In genomic region chr6:124375435-124375884, GRCm38 (mm10) we compare ENCODE assay signal across 8 mouse cellular contexts. TPM values are rescaled to one million over a fixed set of nuclear protein-coding genes. Genes with fewer than 3 reads are reported as not detected.
DNase-seq lines count a peak whose midpoint lies in the region; ATAC-seq and TF ChIP-seq lines count a peak whose summit lies in the region.
"Had no signal": no experiment of that assay in that cellular context is flagged by ENCODE, and none has a peak within 500 bp of the region (broad histone marks: within the 10 kb centered on the region; RNA-seq: fewer than 3 reads in every experiment).

No protein-coding gene starts in this region.

- H3K4me2 ChIP-seq in liver, embryonic 16.5 days (ENCODE audit: low read depth, low read length): peak overlapping the region; percentile 52
- H3K4me2 ChIP-seq in midbrain, embryonic 14.5 days (ENCODE audit: low read length): no peak overlapping the region
- no peak overlapping the region for H3K4me2 ChIP-seq in neural tube, embryonic 15.5 days
- H3K4me2 ChIP-seq: embryonic facial prominence, embryonic 15.5 days had no signal

- no peak for TF ChIP-seq CTCF in bone marrow, adult 2 months (IDR thresholded peaks at IDR 0.05; ENCODE audit: control insufficient read depth, insufficient read depth, low read length)

- H3K27me3 ChIP-seq in liver, embryonic 16.5 days (ENCODE audit: control insufficient read depth, insufficient read depth, low read depth, low read length): no peaks in the 10 kb centered on the region
- H3K27me3 ChIP-seq in midbrain, embryonic 14.5 days (ENCODE audit: control insufficient read depth, insufficient read depth, low read length): no peaks in the 10 kb centered on the region
- no peaks in the 10 kb centered on the region for H3K27me3 ChIP-seq in neural tube, embryonic 15.5 days (replicated peaks)
- H3K27me3 ChIP-seq: embryonic facial prominence, embryonic 15.5 days had no signal

- H3K9ac ChIP-seq in liver, embryonic 16.5 days (ENCODE audit: low read depth, low read length): peak overlapping the region; percentile 29
- no peak overlapping the region for H3K9ac ChIP-seq in midbrain, embryonic 14.5 days (replicated peaks; ENCODE audit: low read length)
- no peak overlapping the region for H3K9ac ChIP-seq in neural tube, embryonic 15.5 days (replicated peaks)
- H3K9ac ChIP-seq: embryonic facial prominence, embryonic 15.5 days had no signal

- H3K4me1 ChIP-seq in bone marrow, adult 2 months (ENCODE audit: control insufficient read depth, insufficient read depth, low read length): peaks cover 6% of the 10 kb centered on the region; the same call in 1 of the 2 replicates
- H3K4me1 ChIP-seq in liver, embryonic 16.5 days (ENCODE audit: control insufficient read depth, low read depth, low read length): peaks cover 27% of the 10 kb centered on the region
- no peaks in the 10 kb centered on the region for H3K4me1 ChIP-seq in midbrain, embryonic 14.5 days (ENCODE audit: control insufficient read depth, insufficient read depth, low read length)
- H3K4me1 ChIP-seq in neural tube, embryonic 15.5 days: no peaks in the 10 kb centered on the region
- H3K4me1 ChIP-seq: embryonic facial prominence, embryonic 15.5 days had no signal

- peak overlapping the region; percentile 73 for H3K27ac ChIP-seq in bone marrow, adult 2 months (ENCODE audit: control insufficient read depth, insufficient read depth, low read depth, low read length, poor library complexity)
- peak overlapping the region; percentile 82 for H3K27ac ChIP-seq in liver, embryonic 16.5 days (ENCODE audit: low read length)
- H3K27ac ChIP-seq in midbrain, embryonic 14.5 days (replicated peaks; ENCODE audit: low read depth, low read length): no peak overlapping the region
- no peak overlapping the region for H3K27ac ChIP-seq in neural tube, embryonic 15.5 days (replicated peaks)
- H3K27ac ChIP-seq: embryonic facial prominence, embryonic 15.5 days had no signal

- no peak for TF ChIP-seq POLR2A in bone marrow, adult 2 months (IDR thresholded peaks at IDR 0.05; ENCODE audit: borderline replicate concordance, control insufficient read depth, low read depth, low read length)

- DNase-seq in heart, adult 8-10 months (ENCODE audit: low spot score): peak; percentile 68
- DNase-seq in spleen, postnatal 4 days (ENCODE audit: low spot score in 2 of 2): peak; percentile 75 to 83
- DNase-seq in midbrain, embryonic 14.5 days: no peak
- DNase-seq in embryo, embryonic 9.5 days (ENCODE audit: extremely low spot score): no peak

- H3K36me3 ChIP-seq in liver, embryonic 16.5 days (ENCODE audit: control insufficient read depth, insufficient read depth): no peaks in the 10 kb centered on the region
- H3K36me3 ChIP-seq in midbrain, embryonic 14.5 days (ENCODE audit: control insufficient read depth, insufficient read depth, low read length): no peaks in the 10 kb centered on the region
- no peaks in the 10 kb centered on the region for H3K36me3 ChIP-seq in neural tube, embryonic 15.5 days
- H3K36me3 ChIP-seq: embryonic facial prominence, embryonic 15.5 days had no signal

- no peak overlapping the region for H3K4me3 ChIP-seq in bone marrow, adult 2 months (replicated peaks; ENCODE audit: control insufficient read depth, low read depth, low read length)
- H3K4me3 ChIP-seq in liver, embryonic 16.5 days (ENCODE audit: low read depth, low read length): peak overlapping the region; percentile 17; the same call in 1 of the 2 replicates
- no peak overlapping the region for H3K4me3 ChIP-seq in midbrain, embryonic 14.5 days (replicated peaks; ENCODE audit: low read depth, low read length)
- H3K4me3 ChIP-seq in neural tube, embryonic 15.5 days (replicated peaks): no peak overlapping the region
- H3K4me3 ChIP-seq: embryonic facial prominence, embryonic 15.5 days had no signal

- WGBS in bone marrow, adult 2 months: under 1% methylated on average over 11 of the region's 11 CpGs
- 10% methylated on average over 11 of the region's 11 CpGs for WGBS in liver, embryonic 16.5 days (ENCODE audit: insufficient replicate concordance)
- WGBS in midbrain, embryonic 14.5 days: 87% methylated on average over 11 of the region's 11 CpGs
- 89% methylated on average over 11 of the region's 11 CpGs for WGBS in neural tube, embryonic 15.5 days

- peak; percentile 89 for ATAC-seq in liver, embryonic 16.5 days (ENCODE audit: low read depth)
- ATAC-seq in midbrain, embryonic 14.5 days (ENCODE audit: low FRiP score, low TSS enrichment): no peak
- no peak for ATAC-seq in neural tube, embryonic 15.5 days (ENCODE audit: low FRiP score)

- H3K9me3 ChIP-seq in liver, embryonic 16.5 days (replicated peaks; ENCODE audit: control insufficient read depth, low read length): no peaks in the 10 kb centered on the region
- H3K9me3 ChIP-seq in midbrain, embryonic 14.5 days (ENCODE audit: control insufficient read depth, low read length): no peaks in the 10 kb centered on the region
- H3K9me3 ChIP-seq in neural tube, embryonic 15.5 days (replicated peaks): no peaks in the 10 kb centered on the region
- H3K9me3 ChIP-seq: embryonic facial prominence, embryonic 15.5 days had no signal

RNA-seq across cellular contexts. Expression of gene Pex5, which starts 39.4 kb away (rescaled TPM):
- 11.0 and 16.6 TPM in 2 replicates for polyA plus RNA-seq in bone marrow, adult 2 months (2011; ENCODE audit: insufficient read depth, insufficient read length, low replicate concordance, missing spikeins)
- total RNA-seq in heart, adult 8-10 months (2022): 10 to 100 TPM; 21.3 to 25.4 (median 23.6) TPM
- polyA plus RNA-seq in liver, embryonic 16.5 days (2015; fragmentation: Nextera tagmentation; extraction: Ambion mirVana): 27.1 and 28.2 TPM in 2 replicates
- polyA plus RNA-seq in midbrain, embryonic 14.5 days (2014; fragmentation: Nextera tagmentation; extraction: Ambion mirVana): 63.8 and 66.2 TPM in 2 replicates
- polyA plus RNA-seq in neural tube, embryonic 15.5 days (2015; fragmentation: Nextera tagmentation; extraction: Ambion mirVana): 58.0 and 62.4 TPM in 2 replicates

Comparison
In these comparisons a context has a peak if more than half of its experiments do, and no peak if none do; other contexts are left out.
1. H3K27ac ChIP-seq: peak in bone marrow, adult 2 months (single experiment) and liver, embryonic 16.5 days (single experiment); none in midbrain, embryonic 14.5 days (single experiment) and neural tube, embryonic 15.5 days (single experiment).
2. DNase-seq: peak in heart, adult 8-10 months (single experiment) and spleen, postnatal 4 days (2 of 2); none in midbrain, embryonic 14.5 days (single experiment) and embryo, embryonic 9.5 days (single experiment).